Mouse (Mus musculus): Measurements from ENCODE around the gene Dnttip2. TPM values are rescaled to one million over a fixed set of nuclear protein-coding genes. Genes with fewer than 3 reads are reported as not detected.
"Not testable (repeated sequence)": the region's sequence is repeated elsewhere in the genome, so short reads cannot be mapped to it uniquely, and the experiment has no call there.

The Dnttip2 gene
- 41.1 and 42.9 TPM in 2 replicates for polyA plus RNA-seq (2014; fragmentation: Nextera tagmentation; extraction: Ambion mirVana)

DNA sequence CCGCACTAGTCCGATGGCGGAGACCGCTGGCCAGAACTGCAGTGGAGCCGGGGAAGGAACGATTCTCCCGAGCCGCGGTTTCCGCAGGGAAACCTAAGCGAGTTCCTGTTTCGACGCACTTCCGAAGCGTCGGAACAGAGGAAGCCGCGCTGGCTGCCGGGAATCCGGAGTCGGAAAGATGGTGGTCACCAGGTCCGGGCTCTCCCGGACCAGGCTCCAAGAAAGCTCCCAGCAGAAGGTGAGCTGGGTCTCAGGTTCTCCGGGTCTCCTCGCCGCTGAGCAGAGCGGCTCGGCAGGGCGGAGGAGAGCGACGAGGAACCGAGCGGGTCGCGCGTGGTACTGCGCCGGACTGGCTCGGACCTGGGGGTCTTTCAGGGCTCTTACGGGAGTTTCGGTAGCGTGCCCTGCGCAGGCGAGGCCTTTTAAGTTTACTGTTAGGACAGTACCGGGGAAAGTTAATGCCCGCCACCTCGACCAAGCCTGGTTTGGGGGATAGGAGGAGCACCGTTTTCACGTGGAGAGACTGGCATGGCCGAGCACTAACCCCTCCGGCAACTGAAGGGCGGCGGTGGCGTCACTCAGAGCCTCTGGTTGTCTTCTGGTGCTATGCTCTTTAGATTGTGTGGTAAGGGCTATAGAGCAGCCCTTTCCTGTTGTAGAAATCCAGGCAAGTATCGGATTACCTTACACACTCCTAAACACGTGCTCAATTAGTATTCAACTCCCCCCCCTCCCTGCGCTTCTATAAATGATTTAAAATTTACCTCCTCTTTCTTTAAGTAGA is at the start of gene Dnttip2:
Dnttip2 (plus strand) TSS at position 148 of the 784 bp plus-strand sequence.
- peak within 1 kb of the TSS; percentile 93 for H3K9ac ChIP-seq (ENCODE audit: low read length)
- under 1% methylated on average over 55 of the region's 57 CpGs for WGBS
- H3K4me2 ChIP-seq (ENCODE audit: low read length): peak within 1 kb of the TSS; percentile 88
- peaks cover 44% of the 10 kb centered on the region for H3K36me3 ChIP-seq (ENCODE audit: control insufficient read depth, insufficient read depth, low read length)
- H3K4me3 ChIP-seq (ENCODE audit: control insufficient read depth in 1 of 2, insufficient read depth in 1 of 2, low read depth in 1 of 2, low read length in 2 of 2): peak within 1 kb of the TSS; percentile 94 to 95
- no peaks in the 10 kb centered on the region for H3K27me3 ChIP-seq (ENCODE audit: control insufficient read depth, insufficient read depth, low read length)
- peaks cover 8 to 33% of the 10 kb centered on the region in 2 experiments; a peak in 3 of 4 replicates for H3K4me1 ChIP-seq (ENCODE audit: control insufficient read depth in 2 of 2, insufficient read depth in 2 of 2, low read length in 2 of 2)
- peak within 1 kb of the TSS; percentile 48 to 75; a peak in 3 of 4 replicates for H3K27ac ChIP-seq (replicated peaks in 1 of 2; ENCODE audit: control insufficient read depth in 1 of 2, insufficient read depth in 1 of 2, low read depth in 2 of 2, low read length in 2 of 2)
- peak; percentile 96 for ATAC-seq (ENCODE audit: insufficient number of reproducible peaks, insufficient read depth, low FRiP score, low read depth)
- H3K9me3 ChIP-seq (ENCODE audit: control insufficient read depth, low read length): no peaks in the 10 kb centered on the region

DNA sequence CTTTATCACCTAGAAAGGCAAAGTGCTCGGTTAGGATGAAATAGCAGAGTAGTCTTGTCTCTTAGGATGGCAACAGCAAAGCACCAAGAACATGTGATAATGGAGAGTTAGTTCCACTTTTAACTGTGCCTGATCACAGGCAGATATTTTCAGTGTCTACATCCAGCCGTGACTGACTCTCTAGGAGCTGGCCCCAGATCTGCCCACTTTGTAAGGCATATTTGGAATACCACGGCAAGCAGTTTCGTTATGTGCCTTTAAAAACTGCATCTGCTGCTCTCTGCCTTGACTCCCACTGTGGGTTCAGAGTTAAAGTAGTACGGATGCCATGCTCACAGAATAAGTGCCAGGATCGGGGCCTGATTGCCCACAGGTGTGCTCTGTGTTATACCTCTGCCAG is 47.2 kb upstream of the Dnttip2 start:
- ATAC-seq (ENCODE audit: insufficient number of reproducible peaks, insufficient read depth, low FRiP score, low read depth): not testable (repeated sequence)

DNA sequence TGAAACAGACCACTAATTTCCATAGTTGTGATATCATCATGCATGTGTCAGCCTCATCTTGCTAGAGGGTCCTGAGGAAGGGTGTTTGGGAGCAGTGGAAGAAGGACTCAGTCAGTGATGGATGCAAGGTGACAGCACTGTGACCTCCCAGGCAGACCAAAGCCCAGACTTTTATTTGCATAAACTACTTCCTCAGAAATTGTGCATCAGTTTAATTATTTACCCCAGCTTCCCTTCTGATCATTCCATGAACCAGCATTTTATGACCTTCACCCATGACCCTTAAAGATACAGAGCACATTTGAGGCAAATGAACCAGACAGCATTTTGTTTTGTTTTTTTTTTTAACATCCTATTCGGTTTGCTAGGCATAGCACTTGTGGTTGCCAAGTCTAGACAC is 38.4 kb upstream of the Dnttip2 start:
- Histone ChIP-seq H3K4me1 (ENCODE audit: control insufficient read depth in 2 of 2, insufficient read depth in 2 of 2, low read length in 2 of 2) (no peaks in the 10 kb centered on the region), H3K9me3 (ENCODE audit: control insufficient read depth, low read length) (no peaks in the 10 kb centered on the region), H3K9ac (ENCODE audit: low read length) (no peak overlapping the region), H3K4me3 (ENCODE audit: control insufficient read depth in 1 of 2, insufficient read depth in 1 of 2, low read depth in 1 of 2, low read length in 2 of 2) (no peak overlapping the region), H3K4me2 (ENCODE audit: low read length) (no peak overlapping the region), H3K27me3 (ENCODE audit: control insufficient read depth, insufficient read depth, low read length) (no peaks in the 10 kb centered on the region), H3K27ac (replicated peaks in 1 of 2; ENCODE audit: control insufficient read depth in 1 of 2, insufficient read depth in 1 of 2, low read depth in 2 of 2, low read length in 2 of 2) (no peak overlapping the region), H3K36me3 (ENCODE audit: control insufficient read depth, insufficient read depth, low read length) (no peaks in the 10 kb centered on the region)
- WGBS: 50% methylated on average over 1 of the region's 1 CpGs
- no peak for ATAC-seq (ENCODE audit: insufficient number of reproducible peaks, insufficient read depth, low FRiP score, low read depth)

More for the DNA sequence above, 47.2 kb upstream of the Dnttip2 start:
- not testable (repeated sequence) for H3K27me3 ChIP-seq (ENCODE audit: control insufficient read depth, insufficient read depth, low read length); H3K9me3 ChIP-seq (ENCODE audit: control insufficient read depth, low read length); H3K4me1 ChIP-seq (ENCODE audit: control insufficient read depth in 2 of 2, insufficient read depth in 2 of 2, low read length in 2 of 2); H3K27ac ChIP-seq (replicated peaks in 1 of 2; ENCODE audit: control insufficient read depth in 1 of 2, insufficient read depth in 1 of 2, low read depth in 2 of 2, low read length in 2 of 2); H3K9ac ChIP-seq (ENCODE audit: low read length); H3K36me3 ChIP-seq (ENCODE audit: control insufficient read depth, insufficient read depth, low read length); H3K4me3 ChIP-seq (ENCODE audit: control insufficient read depth in 1 of 2, insufficient read depth in 1 of 2, low read depth in 1 of 2, low read length in 2 of 2)
- WGBS: 22% methylated on average over 6 of the region's 6 CpGs
- peak overlapping the region; percentile 44 for H3K4me2 ChIP-seq (ENCODE audit: low read length)

DNA sequence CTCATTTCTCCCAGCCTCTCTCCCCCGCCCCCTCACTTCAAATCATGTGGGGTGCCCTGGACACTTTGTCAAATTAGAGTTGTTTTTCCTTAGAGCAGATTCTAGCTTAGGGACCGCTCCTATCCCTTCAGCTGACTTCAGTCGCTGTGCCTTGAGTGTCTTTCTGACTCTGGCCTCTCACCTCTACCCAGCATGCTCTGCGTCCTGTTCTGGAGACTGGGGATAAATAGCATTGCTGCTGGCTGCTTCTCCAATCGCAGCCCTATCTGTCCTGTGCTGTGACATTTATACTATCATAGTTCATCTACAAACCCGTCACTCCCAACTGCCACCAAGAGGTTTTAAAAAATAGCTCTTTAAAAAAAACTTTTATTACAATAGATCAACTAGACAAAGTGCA is 31.3 kb upstream of the Dnttip2 start:
- Histone ChIP-seq H3K27ac (replicated peaks in 1 of 2; ENCODE audit: control insufficient read depth in 1 of 2, insufficient read depth in 1 of 2, low read depth in 2 of 2, low read length in 2 of 2) (no peak overlapping the region), H3K4me3 (ENCODE audit: control insufficient read depth in 1 of 2, insufficient read depth in 1 of 2, low read depth in 1 of 2, low read length in 2 of 2) (no peak overlapping the region), H3K9ac (ENCODE audit: low read length) (no peak overlapping the region), H3K36me3 (ENCODE audit: control insufficient read depth, insufficient read depth, low read length) (no peaks in the 10 kb centered on the region), H3K4me2 (ENCODE audit: low read length) (no peak overlapping the region), H3K27me3 (ENCODE audit: control insufficient read depth, insufficient read depth, low read length) (no peaks in the 10 kb centered on the region), H3K4me1 (ENCODE audit: control insufficient read depth in 2 of 2, insufficient read depth in 2 of 2, low read length in 2 of 2) (peaks cover 2 to 16% of the 10 kb centered on the region in 2 experiments), H3K9me3 (ENCODE audit: control insufficient read depth, low read length) (no peaks in the 10 kb centered on the region)
- no peak for ATAC-seq (ENCODE audit: insufficient number of reproducible peaks, insufficient read depth, low FRiP score, low read depth)
- WGBS: 45% methylated on average over 6 of the region's 6 CpGs

DNA sequence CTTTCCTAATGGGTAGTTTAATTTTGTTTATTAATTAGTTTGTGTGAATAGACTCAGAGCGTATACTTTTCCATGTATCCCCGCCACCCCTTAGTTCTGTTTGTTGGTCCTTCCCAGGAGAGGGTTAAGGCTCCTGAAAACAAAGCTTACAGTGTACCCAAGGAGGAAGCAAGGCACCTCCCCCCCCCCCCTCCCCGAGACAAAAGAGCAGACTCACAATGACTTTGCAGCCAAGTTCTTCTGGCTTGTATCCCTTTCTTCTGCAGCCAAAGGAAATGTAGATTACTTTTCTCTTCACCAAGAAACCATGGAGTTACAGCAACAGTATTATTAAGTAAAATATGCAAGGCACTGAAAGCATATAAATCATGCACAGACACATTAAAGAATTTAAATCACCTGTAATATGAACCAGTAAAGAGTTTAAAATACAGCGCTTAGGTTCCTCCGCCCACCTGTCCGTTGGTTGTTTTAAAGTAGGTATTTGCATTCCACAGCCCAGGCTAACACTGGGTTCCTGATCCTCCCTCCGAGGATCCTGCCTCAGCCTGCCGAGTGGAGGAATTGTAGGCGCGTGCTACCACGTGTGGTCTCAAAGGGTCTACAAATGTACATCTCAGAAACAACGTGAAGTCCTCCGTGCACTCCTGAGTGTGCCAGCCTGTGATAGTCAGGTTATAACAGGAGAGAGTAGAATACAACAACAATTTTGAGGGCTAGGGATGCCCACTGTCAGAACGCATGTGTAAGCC is 30.6 kb upstream of the Dnttip2 start:
- WGBS: 52% methylated on average over 14 of the region's 14 CpGs
- Histone ChIP-seq H3K9ac (ENCODE audit: low read length) (no peak overlapping the region), H3K9me3 (ENCODE audit: control insufficient read depth, low read length) (no peaks in the 10 kb centered on the region), H3K4me3 (ENCODE audit: control insufficient read depth in 1 of 2, insufficient read depth in 1 of 2, low read depth in 1 of 2, low read length in 2 of 2) (no peak overlapping the region), H3K36me3 (ENCODE audit: control insufficient read depth, insufficient read depth, low read length) (no peaks in the 10 kb centered on the region), H3K4me1 (ENCODE audit: control insufficient read depth in 2 of 2, insufficient read depth in 2 of 2, low read length in 2 of 2) (peaks cover 2 to 16% of the 10 kb centered on the region in 2 experiments), H3K4me2 (ENCODE audit: low read length) (no peak overlapping the region; the same call in 1 of the 2 replicates), H3K27me3 (ENCODE audit: control insufficient read depth, insufficient read depth, low read length) (no peaks in the 10 kb centered on the region), H3K27ac (replicated peaks in 1 of 2; ENCODE audit: control insufficient read depth in 1 of 2, insufficient read depth in 1 of 2, low read depth in 2 of 2, low read length in 2 of 2) (no peak overlapping the region)
- no peak for ATAC-seq (ENCODE audit: insufficient number of reproducible peaks, insufficient read depth, low FRiP score, low read depth)

DNA sequence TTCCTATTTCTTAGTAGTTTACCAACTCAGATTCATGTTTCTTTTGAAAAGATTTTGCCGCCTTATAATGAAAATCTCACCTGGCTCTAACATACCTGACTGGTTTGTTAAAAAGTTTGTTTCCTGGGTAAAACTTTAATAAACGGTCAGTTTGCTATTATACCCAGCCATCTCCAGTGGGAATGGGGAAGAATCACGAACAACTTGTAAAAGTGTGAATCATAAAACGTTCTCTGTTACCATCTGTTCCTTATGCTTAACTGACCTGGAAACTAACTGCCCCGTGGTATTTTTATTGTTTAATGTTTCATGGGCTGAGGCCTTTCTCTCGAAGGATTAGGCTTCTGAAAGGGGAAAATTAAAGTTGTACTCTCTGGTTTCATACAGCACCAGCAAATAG is 29.4 kb upstream of the Dnttip2 start:
- Histone ChIP-seq H3K27me3 (ENCODE audit: control insufficient read depth, insufficient read depth, low read length) (no peaks in the 10 kb centered on the region), H3K36me3 (ENCODE audit: control insufficient read depth, insufficient read depth, low read length) (no peaks in the 10 kb centered on the region), H3K27ac (replicated peaks in 1 of 2; ENCODE audit: control insufficient read depth in 1 of 2, insufficient read depth in 1 of 2, low read depth in 2 of 2, low read length in 2 of 2) (peak overlapping the region in 1 of 2 experiments; percentile 92; a peak in 1 of 4 replicates), H3K9ac (ENCODE audit: low read length) (peak overlapping the region; percentile 66), H3K4me3 (ENCODE audit: control insufficient read depth in 1 of 2, insufficient read depth in 1 of 2, low read depth in 1 of 2, low read length in 2 of 2) (peak overlapping the region in 1 of 2 experiments; percentile 79; a peak in 2 of 4 replicates), H3K4me1 (ENCODE audit: control insufficient read depth in 2 of 2, insufficient read depth in 2 of 2, low read length in 2 of 2) (peaks cover 2 to 16% of the 10 kb centered on the region in 2 experiments), H3K4me2 (ENCODE audit: low read length) (peak overlapping the region; percentile 73), H3K9me3 (ENCODE audit: control insufficient read depth, low read length) (no peaks in the 10 kb centered on the region)
- WGBS: 60% methylated on average over 6 of the region's 6 CpGs
- no peak for ATAC-seq (ENCODE audit: insufficient number of reproducible peaks, insufficient read depth, low FRiP score, low read depth)

DNA sequence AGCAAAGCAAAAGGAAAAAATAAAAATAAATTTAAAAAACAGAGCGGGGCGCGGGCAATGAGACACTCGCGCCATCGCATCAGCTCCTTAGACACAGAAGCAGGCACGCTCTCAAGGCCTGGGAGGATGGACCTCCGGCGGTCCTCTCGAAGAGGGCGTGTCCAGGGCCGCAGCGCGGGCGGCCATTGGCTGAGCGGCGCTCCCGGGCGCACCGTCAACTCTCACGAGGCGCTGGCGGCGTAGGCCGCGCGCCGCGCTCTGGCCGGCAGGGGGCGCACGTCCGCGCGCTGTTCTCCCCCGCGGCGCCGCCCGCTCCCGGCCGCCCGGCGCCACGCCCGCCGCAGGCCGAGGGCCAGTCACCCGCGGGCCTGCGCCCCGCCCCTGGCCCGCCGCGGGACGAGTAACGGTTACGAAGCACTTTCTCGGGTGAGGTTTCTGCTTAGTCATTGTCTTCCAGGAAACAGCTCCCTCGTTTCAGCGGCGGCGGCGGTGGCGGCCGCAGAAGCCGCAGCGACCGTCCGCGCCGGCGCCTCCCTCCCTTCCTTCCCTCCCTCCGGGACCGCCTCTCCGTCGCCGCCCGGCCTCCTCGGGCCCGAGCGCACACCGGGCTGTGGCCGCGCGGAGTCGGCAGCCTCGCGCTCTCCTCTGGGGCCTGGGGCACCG is 28.8 kb upstream of the Dnttip2 start, which contains the start of gene Gclm:
Gclm (plus strand) TSS at position 343 of the 663 bp plus-strand sequence.
- Histone ChIP-seq H3K4me1 (ENCODE audit: control insufficient read depth in 2 of 2, insufficient read depth in 2 of 2, low read length in 2 of 2) (peaks cover 2 to 16% of the 10 kb centered on the region in 2 experiments), H3K36me3 (ENCODE audit: control insufficient read depth, insufficient read depth, low read length) (no peaks in the 10 kb centered on the region), H3K27me3 (ENCODE audit: control insufficient read depth, insufficient read depth, low read length) (no peaks in the 10 kb centered on the region), H3K9me3 (ENCODE audit: control insufficient read depth, low read length) (no peaks in the 10 kb centered on the region), H3K4me2 (ENCODE audit: low read length) (peak within 1 kb of the TSS; percentile 73), H3K4me3 (ENCODE audit: control insufficient read depth in 1 of 2, insufficient read depth in 1 of 2, low read depth in 1 of 2, low read length in 2 of 2) (peak within 1 kb of the TSS; percentile 79 to 86), H3K9ac (ENCODE audit: low read length) (peak within 1 kb of the TSS; percentile 90), H3K27ac (replicated peaks in 1 of 2; ENCODE audit: control insufficient read depth in 1 of 2, insufficient read depth in 1 of 2, low read depth in 2 of 2, low read length in 2 of 2) (peak within 1 kb of the TSS; percentile 63 to 92)
- peak; percentile 99 for ATAC-seq (ENCODE audit: insufficient number of reproducible peaks, insufficient read depth, low FRiP score, low read depth)
- WGBS: under 1% methylated on average over 89 of the region's 90 CpGs

All from heart, embryonic 14.5 days (tissue).